ENCODE assay signal across 8 mouse cellular contexts in genomic region chr9:59578505-59578867, GRCm38 (mm10). TPM values are rescaled to one million over a fixed set of nuclear protein-coding genes. Genes with fewer than 3 reads are reported as not detected.
DNase-seq lines count a peak whose midpoint lies in the region; ATAC-seq and TF ChIP-seq lines count a peak whose summit lies in the region.

No protein-coding gene starts in this region.

- peak overlapping the region; percentile 72 for H3K4me2 ChIP-seq in heart, postnatal 0 days (ENCODE audit: low read depth, low read length)
- peak overlapping the region; percentile 64 for H3K4me2 ChIP-seq in hindbrain, embryonic 13.5 days
- H3K4me2 ChIP-seq in midbrain, embryonic 13.5 days (replicated peaks), result peak overlapping the region; percentile 58

- no peaks in the 10 kb centered on the region for H3K36me3 ChIP-seq in heart, postnatal 0 days (replicated peaks; ENCODE audit: control insufficient read depth, insufficient read depth, low read length)
- no peaks in the 10 kb centered on the region for H3K36me3 ChIP-seq in hindbrain, embryonic 13.5 days
- no peaks in the 10 kb centered on the region for H3K36me3 ChIP-seq in midbrain, embryonic 13.5 days

- peak overlapping the region; percentile 55 for H3K4me3 ChIP-seq in heart, postnatal 0 days (ENCODE audit: low read depth, low read length)
- H3K4me3 ChIP-seq in brown adipose tissue, adult 24 weeks (ENCODE audit: insufficient read depth, low read depth, low read length), result peak overlapping the region; percentile 30; the same call in 1 of the 2 replicates
- peak overlapping the region; percentile 56 for H3K4me3 ChIP-seq in hindbrain, embryonic 13.5 days
- H3K4me3 ChIP-seq in midbrain, embryonic 13.5 days (replicated peaks), result peak overlapping the region; percentile 51

- WGBS in heart, postnatal 0 days, result 2% methylated on average over 20 of the region's 20 CpGs
- 0% methylated on average over 20 of the region's 20 CpGs for WGBS in hindbrain, embryonic 13.5 days
- WGBS in midbrain, embryonic 13.5 days, result under 1% methylated on average over 20 of the region's 20 CpGs

- TF ChIP-seq CTCF in heart, postnatal 0 days (IDR thresholded peaks at IDR 0.05; ENCODE audit: low read depth), result no peak

- H3K27me3 ChIP-seq in heart, postnatal 0 days (ENCODE audit: control insufficient read depth, insufficient read depth, low read length), result peaks cover 45% of the 10 kb centered on the region
- H3K27me3 ChIP-seq in hindbrain, embryonic 13.5 days, result peaks cover 29% of the 10 kb centered on the region
- H3K27me3 ChIP-seq in midbrain, embryonic 13.5 days, result peaks cover 43% of the 10 kb centered on the region

- no peak for ATAC-seq in heart, postnatal 0 days (ENCODE audit: insufficient read depth, low read depth)
- no peak; the same call in 1 of the 2 replicates for ATAC-seq in hindbrain, embryonic 13.5 days (ENCODE audit: low FRiP score)
- peak; percentile 71; the same call in 1 of the 2 replicates for ATAC-seq in midbrain, embryonic 13.5 days

- no peak overlapping the region for H3K27ac ChIP-seq in heart, postnatal 0 days (ENCODE audit: low read depth)
- H3K27ac ChIP-seq in brown adipose tissue, adult 24 weeks (replicated peaks; ENCODE audit: low read depth, low read length), result no peak overlapping the region
- peak overlapping the region; percentile 62 for H3K27ac ChIP-seq in hindbrain, embryonic 13.5 days
- peak overlapping the region; percentile 16 for H3K27ac ChIP-seq in midbrain, embryonic 13.5 days

- H3K9me3 ChIP-seq in heart, postnatal 0 days (replicated peaks; ENCODE audit: control insufficient read depth, low read length), result no peaks in the 10 kb centered on the region
- H3K9me3 ChIP-seq in hindbrain, embryonic 13.5 days, result no peaks in the 10 kb centered on the region
- no peaks in the 10 kb centered on the region for H3K9me3 ChIP-seq in midbrain, embryonic 13.5 days

- H3K4me1 ChIP-seq in heart, postnatal 0 days (ENCODE audit: control insufficient read depth, insufficient read depth), result peaks cover 8% of the 10 kb centered on the region; the same call in 1 of the 2 replicates
- H3K4me1 ChIP-seq in brown adipose tissue, adult 24 weeks (ENCODE audit: control insufficient read depth, insufficient read depth, insufficient read length, low read length), result 0 out of 2 replicates have a peak, but pooled peaks cover 2% of the 10 kb centered on the region
- peaks cover 24% of the 10 kb centered on the region for H3K4me1 ChIP-seq in hindbrain, embryonic 13.5 days (replicated peaks)
- H3K4me1 ChIP-seq in midbrain, embryonic 13.5 days (replicated peaks), result peaks cover 28% of the 10 kb centered on the region

- intact Hi-C loops in heart, postnatal 25 days (cut with DNase I), result no loop called here
- intact Hi-C loops in left cerebral cortex, postnatal 14 days (cut with DNase I), result no loop called here

- no peak overlapping the region for H3K9ac ChIP-seq in heart, postnatal 0 days (replicated peaks; ENCODE audit: low read depth, low read length)
- peak overlapping the region; percentile 78 for H3K9ac ChIP-seq in hindbrain, embryonic 13.5 days
- peak overlapping the region; percentile 67 for H3K9ac ChIP-seq in midbrain, embryonic 13.5 days (replicated peaks)

- no peak for DNase-seq in heart, postnatal 0 days (ENCODE audit: low spot score)
- no peak for DNase-seq in heart, postnatal 25 days (ENCODE audit: low spot score)
- no peak for DNase-seq in cerebellum, adult 9-11 months
- no peak for DNase-seq in layer of hippocampus, postnatal 36 days
- no peak for DNase-seq in left cerebral cortex, postnatal 14 days (ENCODE audit: low spot score in 2 of 2)

- TF ChIP-seq EP300 in heart, postnatal 0 days (IDR thresholded peaks at IDR 0.05; ENCODE audit: low read depth), result no peak

RNA-seq across cellular contexts. Expression of gene Celf6, which starts 0.8 kb away (rescaled TPM):
- not detected in 2 replicates for total RNA-seq in heart, postnatal 0 days (2014; rRNA removed; ENCODE audit: low replicate concordance)
- 0.04 TPM in 1 of 2 replicates, not detected in the other for polyA plus RNA-seq in heart, postnatal 0 days (2015; fragmentation: Nextera tagmentation; extraction: Ambion mirVana)
- total RNA-seq in heart, postnatal 25 days (2021), result not detected
- not detected in 2 replicates for polyA plus RNA-seq in brown adipose tissue, adult 24 weeks (2012; ENCODE audit: insufficient read depth, insufficient read length, missing spikeins)
- polyA plus RNA-seq in hindbrain, embryonic 13.5 days (2015; fragmentation: Nextera tagmentation; extraction: Ambion mirVana), result 35.4 and 39.3 TPM in 2 replicates
- 37.3 and 46.4 TPM in 2 replicates for polyA plus RNA-seq in midbrain, embryonic 13.5 days (2015; fragmentation: Nextera tagmentation; extraction: Ambion mirVana)
- 10 to 100 TPM; 28.6 to 29.8 TPM for total RNA-seq in layer of hippocampus, postnatal 36 days (2021)
- 10 to 100 TPM; 27.1 to 28.5 TPM for total RNA-seq in left cerebral cortex, postnatal 14 days (2021)

RNA-seq across cellular contexts. Expression of gene Parp6, which starts 38.6 kb away (rescaled TPM):
- 22.5 and 32.7 TPM in 2 replicates for total RNA-seq in heart, postnatal 0 days (2014; rRNA removed; ENCODE audit: low replicate concordance)
- polyA plus RNA-seq in heart, postnatal 0 days (2015; fragmentation: Nextera tagmentation; extraction: Ambion mirVana), result 13.7 and 14.4 TPM in 2 replicates
- total RNA-seq in heart, postnatal 25 days (2021), result 10 to 100 TPM; 17.9 to 20.2 TPM
- polyA plus RNA-seq in brown adipose tissue, adult 24 weeks (2012; ENCODE audit: insufficient read depth, insufficient read length, missing spikeins), result 32.8 and 40.1 TPM in 2 replicates
- 185 and 191 TPM in 2 replicates for polyA plus RNA-seq in hindbrain, embryonic 13.5 days (2015; fragmentation: Nextera tagmentation; extraction: Ambion mirVana)
- polyA plus RNA-seq in midbrain, embryonic 13.5 days (2015; fragmentation: Nextera tagmentation; extraction: Ambion mirVana), result 186 and 195 TPM in 2 replicates
- total RNA-seq in layer of hippocampus, postnatal 36 days (2021), result 100 to 1,000 TPM; 131 to 142 TPM
- 100 to 1,000 TPM; 184 to 209 TPM for total RNA-seq in left cerebral cortex, postnatal 14 days (2021)

RNA-seq across cellular contexts. Expression of gene Tmem202, which starts 38.8 kb away (rescaled TPM):
- total RNA-seq in heart, postnatal 0 days (2014; rRNA removed; ENCODE audit: low replicate concordance), result not detected in 2 replicates
- 0.47 and 0.63 TPM in 2 replicates for polyA plus RNA-seq in heart, postnatal 0 days (2015; fragmentation: Nextera tagmentation; extraction: Ambion mirVana)
- under 1 TPM; 0.52 to 0.64 TPM for total RNA-seq in heart, postnatal 25 days (2021)
- polyA plus RNA-seq in brown adipose tissue, adult 24 weeks (2012; ENCODE audit: insufficient read depth, insufficient read length, missing spikeins), result not detected in 2 replicates
- 0.71 and 0.96 TPM in 2 replicates for polyA plus RNA-seq in hindbrain, embryonic 13.5 days (2015; fragmentation: Nextera tagmentation; extraction: Ambion mirVana)
- polyA plus RNA-seq in midbrain, embryonic 13.5 days (2015; fragmentation: Nextera tagmentation; extraction: Ambion mirVana), result 0.55 and 0.74 TPM in 2 replicates
- total RNA-seq in layer of hippocampus, postnatal 36 days (2021), result 1 to 10 TPM; 2.1 to 2.7 TPM
- total RNA-seq in left cerebral cortex, postnatal 14 days (2021), result 1 to 10 TPM; 2.0 to 3.5 TPM

RNA-seq across cellular contexts. Expression of gene Hexa, which starts 39.1 kb away (rescaled TPM):
- 74.4 and 90.9 TPM in 2 replicates for total RNA-seq in heart, postnatal 0 days (2014; rRNA removed; ENCODE audit: low replicate concordance)
- 42.2 and 48.9 TPM in 2 replicates for polyA plus RNA-seq in heart, postnatal 0 days (2015; fragmentation: Nextera tagmentation; extraction: Ambion mirVana)
- 10 to 100 TPM; 36.8 TPM for total RNA-seq in heart, postnatal 25 days (2021)
- 34.3 and 45.5 TPM in 2 replicates for polyA plus RNA-seq in brown adipose tissue, adult 24 weeks (2012; ENCODE audit: insufficient read depth, insufficient read length, missing spikeins)
- 59.1 and 60.8 TPM in 2 replicates for polyA plus RNA-seq in hindbrain, embryonic 13.5 days (2015; fragmentation: Nextera tagmentation; extraction: Ambion mirVana)
- 49.9 and 50.6 TPM in 2 replicates for polyA plus RNA-seq in midbrain, embryonic 13.5 days (2015; fragmentation: Nextera tagmentation; extraction: Ambion mirVana)
- 10 to 100 TPM; 50.9 to 51.6 TPM for total RNA-seq in layer of hippocampus, postnatal 36 days (2021)
- 10 to 100 TPM; 40.1 to 43.3 TPM for total RNA-seq in left cerebral cortex, postnatal 14 days (2021)

Comparison
In these comparisons a context has a peak if more than half of its experiments do, and no peak if none do; other contexts are left out.
1. H3K27ac ChIP-seq: peak in hindbrain, embryonic 13.5 days (single experiment) and midbrain, embryonic 13.5 days (single experiment); none in heart, postnatal 0 days (single experiment) and brown adipose tissue, adult 24 weeks (single experiment).
2. RNA of gene Celf6, which starts 0.8 kb away (total RNA-seq): 28.6 to 29.8 TPM in layer of hippocampus, postnatal 36 days and 27.1 to 28.5 TPM in left cerebral cortex, postnatal 14 days; not detected in heart, postnatal 25 days and not detected in heart, postnatal 0 days; every median in the first group is over 10 times any median in the second.
3. Peak in every context shown above with its lines, with median percentiles within 50 percentile points of each other: H3K4me2 ChIP-seq and H3K4me3 ChIP-seq.